Mouse (Mus musculus) intestine, embryonic 14.5 days (tissue): ENCODE measurements around the gene Bcl3. TPM values are rescaled to one million over a fixed set of nuclear protein-coding genes. Genes with fewer than 3 reads are reported as not detected.

Experiments used
- ATAC-seq: fragments of 200-750 bp; cut with Nextera tagmentation; replicated peaks from 2 replicates; pipeline ENCODE4 v1.8.0; 2017; ENCODE audit warnings: low read depth, moderate number of reproducible peaks, moderate TSS enrichment, moderate library complexity; ENCODE audit not compliant: low FRiP score, low TSS enrichment
- DNase-seq: peaks from one replicate; pipeline ENCODE4 v3.0.0-alpha.2; 2018; ENCODE audit warnings: low spot score
- H3K27ac ChIP-seq: fragments of 300-500 bp; sonication (generic); 2 replicates; pipeline ENCODE4 v1.5.1; 2014; ENCODE audit warnings: low read depth, mild to moderate bottlenecking, control low read depth
- H3K27me3 ChIP-seq: fragments of 300-500 bp; sonication (generic); replicated peaks from 2 replicates; pipeline ENCODE4 v1.6.1; 2014; ENCODE audit warnings: low read length, control low read depth; ENCODE audit not compliant: control insufficient read depth, insufficient read depth
- H3K36me3 ChIP-seq: fragments of 300-500 bp; sonication (generic); 2 replicates; pipeline ENCODE4 v1.6.1; 2014; ENCODE audit warnings: low read length, control low read depth; ENCODE audit not compliant: control insufficient read depth, insufficient read depth
- H3K4me1 ChIP-seq: fragments of 300-500 bp; sonication (generic); replicated peaks from 2 replicates; pipeline ENCODE4 v1.6.1; 2014; ENCODE audit warnings: low read length, control low read depth, mixed read lengths; ENCODE audit not compliant: control insufficient read depth, insufficient read depth
- H3K4me2 ChIP-seq: fragments of 300-500 bp; sonication (generic); 2 replicates; pipeline ENCODE4 v1.6.1; 2014; ENCODE audit warnings: low read length
- H3K4me3 ChIP-seq: fragments of 300-500 bp; sonication (generic); 2 replicates; pipeline ENCODE4 v1.5.1; 2014; ENCODE audit warnings: low read depth, low read length, control low read depth, mixed read lengths
- H3K9ac ChIP-seq: fragments of 300-500 bp; sonication (generic); 2 replicates; pipeline ENCODE4 v1.6.1; 2014; ENCODE audit warnings: mild to moderate bottlenecking, low read length
- H3K9me3 ChIP-seq: fragments of 300-500 bp; sonication (generic); 2 replicates; pipeline ENCODE4 v1.6.1; 2016; ENCODE audit warnings: low read length, control low read depth; ENCODE audit not compliant: control insufficient read depth
- WGBS: fragments of 180-500 bp; shearing (Covaris S2); extraction: QIAGEN DNeasy Blood & Tissue Kit; methylation state at CpG from one replicate; pipeline ENCODE4 v1.1.7; 2014; 5-methylcytosine and 5-hydroxymethylcytosine counted together
- polyA plus RNA-seq: library from polyadenylated mRNA; unstranded; fragments of >200 nt; fragmentation: Nextera tagmentation; extraction: Ambion mirVana; gene quantifications from 2 replicates; pipeline ENCODE4 v1.2.1, GENCODE M21; 2014

Bcl3 gene
- polyA plus RNA-seq, 1 experiment from 2014 or later = 13.5 TPM

- Histone ChIP-seq H3K4me3 (no peak overlapping the region), H3K4me2 (no peak overlapping the region), H3K4me1 (no peaks in the 10 kb centered on the region), H3K27me3 (no peaks in the 10 kb centered on the region), H3K9me3 (no peaks in the 10 kb centered on the region), H3K27ac (no peak overlapping the region), H3K9ac (no peak overlapping the region), H3K36me3 (no peaks in the 10 kb centered on the region)
- DNase-seq (no peak), ATAC-seq (no peak; the same call in 1 of the 2 replicates)
- WGBS = 89% methylated on average over 11 of the region's 11 CpGs
These were observed 45.4 kb downstream of the Bcl3 start for GRCm38 (mm10) chr7:19777049-19777723.

- no peak for ATAC-seq
- Histone ChIP-seq H3K9me3 (no peaks in the 10 kb centered on the region), H3K4me2 (peak overlapping the region; percentile 72; the same call in 1 of the 2 replicates), H3K27ac (no peak overlapping the region), H3K9ac (no peak overlapping the region), H3K36me3 (no peaks in the 10 kb centered on the region), H3K4me1 (peaks cover 23% of the 10 kb centered on the region), H3K4me3 (no peak overlapping the region), H3K27me3 (no peaks in the 10 kb centered on the region)
- WGBS = 45% methylated on average over 4 of the region's 4 CpGs
- DNase-seq = no peak
These were observed 50.9 kb downstream of the Bcl3 start for GRCm38 (mm10) chr7:19771682-19772081.

GRCm38 (mm10) chr7:19770984-19771391 lies 51.6 kb downstream of the Bcl3 start, which contains the start of gene Bcam:
Gene Bcam (minus strand): TSS chr7:19771016.
- Histone ChIP-seq H3K27me3 (no peaks in the 10 kb centered on the region), H3K27ac (0 out of 2 replicates have a peak within 1 kb of the TSS, but pooled peaks have one; percentile 24), H3K9me3 (no peaks in the 10 kb centered on the region), H3K4me3 (peak within 1 kb of the TSS; percentile 55), H3K9ac (peak within 1 kb of the TSS; percentile 64), H3K4me2 (peak within 1 kb of the TSS; percentile 72), H3K4me1 (peaks cover 23% of the 10 kb centered on the region), H3K36me3 (peaks cover 5% of the 10 kb centered on the region; the same call in 1 of the 2 replicates)
- ATAC-seq (peak; percentile 51), DNase-seq (no peak)
- WGBS = 2% methylated on average over 9 of the region's 9 CpGs

GRCm38 (mm10) chr7:19770375-19770754 lies 52.2 kb downstream of the Bcl3 start:
- ATAC-seq (peak; percentile 76), DNase-seq (peak; percentile 98)
- no peaks in the 10 kb centered on the region for H3K27me3 ChIP-seq
- WGBS = under 1% methylated on average over 28 of the region's 28 CpGs
- peaks cover 23% of the 10 kb centered on the region for H3K4me1 ChIP-seq
- peaks cover 7% of the 10 kb centered on the region; the same call in 1 of the 2 replicates for H3K36me3 ChIP-seq
- H3K9me3 ChIP-seq = no peaks in the 10 kb centered on the region
- H3K4me3 ChIP-seq = peak overlapping the region; percentile 55
- peak overlapping the region; percentile 72 for H3K4me2 ChIP-seq
- 0 out of 2 replicates have a peak overlapping the region, but pooled peaks have one; percentile 24 for H3K27ac ChIP-seq
- H3K9ac ChIP-seq = peak overlapping the region; percentile 64

GRCm38 (mm10) chr7:19769434-19770374 lies 52.9 kb downstream of the Bcl3 start:
- Histone ChIP-seq H3K4me2 (peak overlapping the region; percentile 72), H3K36me3 (peaks cover 14% of the 10 kb centered on the region), H3K9me3 (no peaks in the 10 kb centered on the region), H3K4me3 (peak overlapping the region; percentile 55), H3K9ac (peak overlapping the region; percentile 64), H3K27me3 (no peaks in the 10 kb centered on the region), H3K4me1 (peaks cover 23% of the 10 kb centered on the region), H3K27ac (0 out of 2 replicates have a peak overlapping the region, but pooled peaks have one; percentile 24)
- 6% methylated on average over 16 of the region's 16 CpGs for WGBS
- ATAC-seq (peak; percentile 16), DNase-seq (no peak)

- peak overlapping the region; percentile 72 for H3K4me2 ChIP-seq
- DNase-seq (no peak), ATAC-seq (peak; percentile 28)
- 13% methylated on average over 4 of the region's 4 CpGs for WGBS
- peak overlapping the region; percentile 64 for H3K9ac ChIP-seq
- peak overlapping the region; percentile 55 for H3K4me3 ChIP-seq
- H3K4me1 ChIP-seq = peaks cover 23% of the 10 kb centered on the region
- no peaks in the 10 kb centered on the region for H3K27me3 ChIP-seq
- peaks cover 21% of the 10 kb centered on the region for H3K36me3 ChIP-seq
- no peak overlapping the region for H3K27ac ChIP-seq
- no peaks in the 10 kb centered on the region for H3K9me3 ChIP-seq
These were observed 53.6 kb downstream of the Bcl3 start for GRCm38 (mm10) chr7:19769001-19769400.

- H3K4me1 ChIP-seq = peaks cover 23% of the 10 kb centered on the region
- H3K9me3 ChIP-seq = no peaks in the 10 kb centered on the region
- peak overlapping the region; percentile 72; the same call in 1 of the 2 replicates for H3K4me2 ChIP-seq
- no peak overlapping the region for H3K9ac ChIP-seq
- H3K4me3 ChIP-seq = no peak overlapping the region
- H3K27me3 ChIP-seq = no peaks in the 10 kb centered on the region
- 68% methylated on average over 14 of the region's 14 CpGs for WGBS
- ATAC-seq = no peak
- peaks cover 26% of the 10 kb centered on the region for H3K36me3 ChIP-seq
- DNase-seq = no peak
- no peak overlapping the region for H3K27ac ChIP-seq
These were observed 54.3 kb downstream of the Bcl3 start for GRCm38 (mm10) chr7:19768251-19768650.

- Histone ChIP-seq H3K9me3 (no peaks in the 10 kb centered on the region), H3K9ac (no peak overlapping the region), H3K27me3 (no peaks in the 10 kb centered on the region), H3K36me3 (peaks cover 36% of the 10 kb centered on the region), H3K4me1 (peaks cover 12% of the 10 kb centered on the region), H3K27ac (no peak overlapping the region), H3K4me2 (no peak overlapping the region), H3K4me3 (no peak overlapping the region)
- WGBS = 87% methylated on average over 8 of the region's 9 CpGs
- ATAC-seq (no peak), DNase-seq (no peak)
These were observed 58.0 kb downstream of the Bcl3 start for GRCm38 (mm10) chr7:19764581-19764980.
